Mouse (Mus musculus) liver, adult 2 months (tissue): ENCODE measurements around the gene Trpv4.

Experiments used
- CTCF ChIP-seq: fragments of 200-500 bp; IDR thresholded peaks from 2 replicates; pipeline ENCODE4 v1.5.1; 2011; ENCODE audit warnings: low read depth, low read length, control low read depth
- POLR2A ChIP-seq: fragments of 200-500 bp; IDR thresholded peaks from 2 replicates; pipeline ENCODE4 v1.6.1; 2011; ENCODE audit warnings: low read length, control low read depth; ENCODE audit not compliant: insufficient read depth; ENCODE audit errors: extremely low read depth

GRCm38 (mm10) chr5:114593949-114594348, 64.3 kb downstream of the Trpv4 start:
- no peak for TF ChIP-seq CTCF
- TF ChIP-seq POLR2A, result no peak
